Mouse (Mus musculus) MEL (cell line): ENCODE data around the gene Gm266. TPM values are rescaled to one million over a fixed set of nuclear protein-coding genes. Genes with fewer than 3 reads are reported as not detected.

Experiments
- DNase-seq: peaks from one replicate; pipeline ENCODE4 v3.0.0; 2011; ENCODE audit warnings: low read depth, low spot score
- H3K27ac ChIP-seq: 2 replicates; pipeline ENCODE4 v1.5.1; 2012; ENCODE audit warnings: low read depth, mild to moderate bottlenecking, control low read depth, low read length, moderate library complexity; ENCODE audit not compliant: control insufficient read depth
- H3K27me3 ChIP-seq, 2 experiments: fragments of 150-350 bp in 1 of 2; sonication (generic) in 1 of 2; 2 replicates each; pipeline ENCODE4 v1.6.1; 2012; ENCODE audit warnings: low read length in 2 of 2, mild to moderate bottlenecking in 2 of 2, improper control_type of control experiment in 1 of 2, moderate library complexity in 1 of 2; ENCODE audit not compliant: insufficient read depth in 2 of 2, control insufficient read depth in 1 of 2
- H3K36me3 ChIP-seq, 2 experiments: 2 replicates each; pipeline ENCODE4 v1.6.1; 2012 to 2014; ENCODE audit warnings: low read length in 2 of 2, improper control_type of control experiment in 1 of 2, inconsistent platforms in 1 of 2, mild to moderate bottlenecking in 1 of 2; ENCODE audit not compliant: insufficient read depth in 2 of 2, control insufficient read depth in 1 of 2
- H3K4me1 ChIP-seq, 2 experiments: fragments of 150-350 bp in 1 of 2; sonication (generic) in 1 of 2; 2 replicates each; pipeline ENCODE4 v1.6.1; 2012; ENCODE audit warnings: low read length in 2 of 2, improper control_type of control experiment in 1 of 2, mild to moderate bottlenecking in 1 of 2; ENCODE audit not compliant: insufficient read depth in 2 of 2, control insufficient read depth in 1 of 2
- H3K4me3 ChIP-seq, 2 experiments: fragments of 150-350 bp in 1 of 2; sonication (generic) in 1 of 2; 2 replicates each; pipeline ENCODE4 v1.5.1; 2012; ENCODE audit warnings: low read depth in 2 of 2, low read length in 2 of 2, mild to moderate bottlenecking in 2 of 2, moderate library complexity in 2 of 2, control low read depth in 1 of 2, improper control_type of control experiment in 1 of 2; ENCODE audit not compliant: control insufficient read depth in 1 of 2, insufficient read depth in 1 of 2
- H3K79me2 ChIP-seq: 2 replicates; pipeline ENCODE4 v1.6.1; 2012; ENCODE audit warnings: mild to moderate bottlenecking, low read length, moderate library complexity; ENCODE audit not compliant: control insufficient read depth, poor library complexity, insufficient read depth
- H3K9ac ChIP-seq: 2 replicates; pipeline ENCODE4 v1.6.1; 2012; ENCODE audit warnings: low read depth, mild to moderate bottlenecking, control low read depth, low read length, moderate library complexity; ENCODE audit not compliant: control insufficient read depth, poor library complexity, severe bottlenecking
- H3K9me3 ChIP-seq: fragments of 150-350 bp; sonication (generic); replicated peaks from 2 replicates; pipeline ENCODE4 v1.6.1; 2012; ENCODE audit warnings: mild to moderate bottlenecking, low read length, improper control_type of control experiment, moderate library complexity; ENCODE audit not compliant: insufficient read depth
- BHLHE40 ChIP-seq: IDR thresholded peaks from 2 replicates; pipeline ENCODE4 v1.6.1; 2012; ENCODE audit warnings: low read depth, mild to moderate bottlenecking, inconsistent platforms, low read length, improper control_type of control experiment, borderline replicate concordance
- CHD1 ChIP-seq: IDR thresholded peaks from 2 replicates; pipeline ENCODE4 v1.6.1; 2012; ENCODE audit warnings: low read depth, mild to moderate bottlenecking, inconsistent platforms, low read length, improper control_type of control experiment
- CHD2 ChIP-seq: IDR thresholded peaks from 2 replicates; pipeline ENCODE4 v1.6.1; 2011; ENCODE audit warnings: low read length, improper control_type of control experiment
- CTCF ChIP-seq, 3 experiments: IDR thresholded peaks in 2 of 3; conservative IDR thresholded peaks in 1 of 3; 2 replicates each; pipeline ENCODE4 v1.5.1; 2011 to 2012; ENCODE audit warnings: low read length in 3 of 3, low read depth in 2 of 3, mild to moderate bottlenecking in 2 of 3, improper control_type of control experiment in 1 of 3, inconsistent platforms in 1 of 3, mixed read lengths in 1 of 3, moderate library complexity in 1 of 3; ENCODE audit not compliant: control insufficient read depth in 1 of 3, insufficient read depth in 1 of 3, poor library complexity in 1 of 3, severe bottlenecking in 1 of 3
- ELF1 ChIP-seq: IDR thresholded peaks from 2 replicates; pipeline ENCODE4 v1.6.1; 2014; ENCODE audit warnings: low read depth, mild to moderate bottlenecking, inconsistent platforms, low read length, improper control_type of control experiment, moderate library complexity
- GABPA ChIP-seq: IDR thresholded peaks from 2 replicates; pipeline ENCODE4 v1.6.1; 2012; ENCODE audit warnings: low read depth, mild to moderate bottlenecking, inconsistent platforms, low read length, improper control_type of control experiment, moderate library complexity
- KAT2A ChIP-seq: conservative IDR thresholded peaks from 2 replicates; pipeline ENCODE4 v1.6.1; 2012; ENCODE audit warnings: low read depth, low read length, improper control_type of control experiment, inconsistent platforms
- MXI1 ChIP-seq: IDR thresholded peaks from 2 replicates; pipeline ENCODE4 v1.6.1; 2011; ENCODE audit warnings: mild to moderate bottlenecking, low read depth, low read length, improper control_type of control experiment
- POLR2A ChIP-seq, 2 experiments: IDR thresholded peaks; 2 replicates each; pipeline ENCODE4 v1.6.1; 2011 to 2012; ENCODE audit warnings: low read length in 2 of 2, mild to moderate bottlenecking in 2 of 2, control low read depth in 1 of 2, improper control_type of control experiment in 1 of 2, low read depth in 1 of 2, moderate library complexity in 1 of 2; ENCODE audit not compliant: control insufficient read depth in 1 of 2, insufficient read depth in 1 of 2, poor library complexity in 1 of 2
- POLR2AphosphoS2 ChIP-seq: IDR thresholded peaks from 2 replicates; pipeline ENCODE4 v1.6.1; 2011; ENCODE audit warnings: low read length, improper control_type of control experiment
- SMC3 ChIP-seq: IDR thresholded peaks from 2 replicates; pipeline ENCODE4 v1.6.1; 2011; ENCODE audit warnings: low read depth, low read length, improper control_type of control experiment
- TBP ChIP-seq: IDR thresholded peaks from 2 replicates; pipeline ENCODE4 v1.8.0; 2011; ENCODE audit warnings: low read depth, low read length, improper control_type of control experiment
- TCF12 ChIP-seq: IDR thresholded peaks from 2 replicates; pipeline ENCODE4 v1.6.1; 2014; ENCODE audit warnings: low read depth, mild to moderate bottlenecking, inconsistent platforms, low read length, improper control_type of control experiment, moderate library complexity
- UBTF ChIP-seq: IDR thresholded peaks from 2 replicates; pipeline ENCODE4 v1.6.1; 2012; ENCODE audit warnings: low read depth, mild to moderate bottlenecking, inconsistent platforms, low read length, improper control_type of control experiment, moderate library complexity, borderline replicate concordance; ENCODE audit not compliant: insufficient read depth
- ZC3H11A ChIP-seq: IDR thresholded peaks from 2 replicates; pipeline ENCODE4 v1.6.1; 2012; ENCODE audit warnings: low read depth, mild to moderate bottlenecking, inconsistent platforms, low read length, improper control_type of control experiment
- ZKSCAN1 ChIP-seq: IDR thresholded peaks from 2 replicates; pipeline ENCODE4 v1.6.1; 2012; ENCODE audit warnings: low read depth, mild to moderate bottlenecking, inconsistent platforms, low read length, improper control_type of control experiment, moderate library complexity
- polyA plus RNA-seq, 2 experiments: library from polyadenylated mRNA; stranded (reverse) in 1 of 2; unstranded in 1 of 2; fragments of >175 nt in 1 of 2; fragments of >200 nt in 1 of 2; gene quantifications; 2 replicates each; pipeline versions ENCODE4 v1.2.1 to v1.2.4; 2012; ENCODE audit warnings: low replicate concordance in 2 of 2, low read depth in 1 of 2; ENCODE audit not compliant: insufficient read length in 2 of 2, insufficient read depth in 1 of 2, missing spikeins in 1 of 2
- total RNA-seq: library from RNA; depleted of rRNA; stranded (reverse); fragments of 300-350 nt; gene quantifications from 2 replicates; pipeline ENCODE4 v1.2.3, GENCODE M21; 2012

Gm266 gene
- total and polyA plus RNA-seq, 3 experiments, result not detected

DNA sequence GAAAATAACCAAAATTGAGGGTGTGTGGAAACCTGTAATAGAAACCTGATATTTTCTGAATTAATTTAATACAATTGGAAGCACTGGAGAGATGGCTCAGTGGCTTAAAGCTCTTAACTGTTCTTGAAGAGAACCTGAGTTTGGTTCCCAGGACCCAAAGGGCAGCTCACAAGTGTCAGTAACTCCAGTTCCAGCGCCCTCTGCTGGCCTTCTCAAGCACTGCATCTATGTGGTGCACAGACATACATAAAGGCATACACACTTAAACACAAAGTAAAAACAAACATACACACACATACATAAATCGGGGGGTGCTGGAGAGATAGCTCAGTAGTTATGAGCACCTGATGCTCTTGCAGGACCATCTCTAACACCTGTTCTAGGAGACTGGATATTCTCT is 11.5 kb upstream of the Gm266 start:
- TF ChIP-seq SMC3 (peak; percentile 32), CTCF (IDR thresholded peaks at IDR 0.05 in 2 of 3, conservative IDR thresholded peaks at IDR 0.05 in 1 of 3; ENCODE audit: control insufficient read depth in 1 of 3, insufficient read depth in 1 of 3, low read depth in 2 of 3, low read length in 3 of 3, poor library complexity in 1 of 3, severe bottlenecking in 1 of 3) (peak; percentile 57 to 72 (median 62)), POLR2A (IDR thresholded peaks at IDR 0.05; ENCODE audit: control insufficient read depth in 1 of 2, insufficient read depth in 1 of 2, low read depth in 1 of 2, low read length in 2 of 2, poor library complexity in 1 of 2) (no peak), UBTF (no peak), CHD2 (no peak), KAT2A (no peak), GABPA (no peak), ZKSCAN1 (no peak), POLR2AphosphoS2 (no peak)
- no peaks in the 10 kb centered on the region for H3K4me1 ChIP-seq
- no peaks in the 10 kb centered on the region for H3K79me2 ChIP-seq
- H3K9me3 ChIP-seq, result no peaks in the 10 kb centered on the region
- H3K4me3 ChIP-seq, result no peak overlapping the region
- no peaks in the 10 kb centered on the region for H3K36me3 ChIP-seq
- no peak overlapping the region for H3K9ac ChIP-seq
- H3K27ac ChIP-seq, result no peak overlapping the region
- H3K27me3 ChIP-seq, result peaks cover 2 to 6% of the 10 kb centered on the region in 2 experiments
- DNase-seq, result peak; percentile 47

DNA sequence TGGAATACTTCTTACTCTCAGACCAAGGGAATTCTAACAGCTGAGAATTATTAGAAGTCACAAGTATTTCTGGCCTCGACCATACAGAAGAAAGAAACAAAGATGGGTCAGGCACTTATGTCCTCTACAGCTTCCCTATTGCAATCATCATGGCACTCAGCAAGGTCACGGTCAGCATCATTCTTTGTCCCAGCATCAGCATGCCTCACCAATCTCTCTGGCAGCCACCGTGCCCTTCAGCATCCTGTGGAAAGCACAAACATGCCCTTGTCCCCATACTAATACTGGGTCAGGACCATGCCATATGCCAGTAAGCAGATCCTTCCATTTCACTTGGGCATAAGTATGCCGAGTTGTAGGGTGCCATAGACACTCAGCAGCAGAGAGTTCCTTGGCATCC is 9.3 kb upstream of the Gm266 start:
- H3K4me3 ChIP-seq, result no peak overlapping the region
- TF ChIP-seq ZC3H11A (no peak), TBP (no peak), BHLHE40 (no peak), ELF1 (no peak), GABPA (no peak), UBTF (no peak), KAT2A (no peak), MXI1 (no peak), CHD2 (no peak), SMC3 (no peak), TCF12 (no peak), POLR2AphosphoS2 (no peak), CHD1 (no peak)
- TF ChIP-seq, all 39 proteins: peak for 0
- H3K36me3 ChIP-seq, result no peaks in the 10 kb centered on the region
- no peaks in the 10 kb centered on the region for H3K4me1 ChIP-seq
- H3K9me3 ChIP-seq, result no peaks in the 10 kb centered on the region
- no peak for DNase-seq
- H3K27ac ChIP-seq, result no peak overlapping the region
- no peaks in the 10 kb centered on the region for H3K79me2 ChIP-seq
- peaks cover 3 to 12% of the 10 kb centered on the region in 2 experiments for H3K27me3 ChIP-seq
- H3K9ac ChIP-seq, result no peak overlapping the region
